Mouse (Mus musculus): ENCODE data around the gene Gm21958. TPM values are rescaled to one million over a fixed set of nuclear protein-coding genes. Genes with fewer than 3 reads are reported as not detected.

Gm21958 gene
- total RNA-seq, 4 experiments from 2014 or later: not detected

Other genes starting within 250 kb of the Gm21958 start
- 10 to 100 TPM; 38.4 to 46.3 (median 41.1) TPM for gene Supt20, start 21.5 kb downstream of the Gm21958 start, total RNA-seq (2022)
- 10 to 100 TPM; 31.9 to 36.9 (median 34.7) TPM for gene Exosc8, start 21.0 kb upstream of the Gm21958 start, total RNA-seq (2022)
- 10 to 100 TPM; 13.7 to 23.2 (median 20.4) TPM for gene Alg5, start 21.2 kb upstream of the Gm21958 start, total RNA-seq (2022)
- 10 to 100 TPM; 11.0 to 12.5 (median 11.6) TPM for gene Smad9, start 41.2 kb upstream of the Gm21958 start, total RNA-seq (2022)
- 10 to 100 TPM; 35.3 to 57.7 (median 46.8) TPM for gene Rfxap, start 93.4 kb upstream of the Gm21958 start, total RNA-seq (2022)
- 10 to 100 TPM; 22.8 to 25.4 (median 23.5) TPM for gene Sertm1, start 201.5 kb upstream of the Gm21958 start, total RNA-seq (2022)

Data from left cerebral cortex, adult 8-10 months (tissue).